Mouse (Mus musculus): ENCODE results near the gene Dpp9. TPM values are rescaled to one million over a fixed set of nuclear protein-coding genes. Genes with fewer than 3 reads are reported as not detected.

Gene Dpp9
- polyA plus RNA-seq (2012; rRNA removed), result 40.3 and 41.4 TPM in 2 replicates

GRCm38 (mm10) chr17:56218377-56219191, at the start of gene Dpp9:
Dpp9 (minus strand) TSS chr17:56218905.

GRCm38 (mm10) chr17:56256239-56256881, 37.7 kb upstream of the Dpp9 start, which contains the start of gene Fem1a:
Fem1a (plus strand) TSS chr17:56256810.

GRCm38 (mm10) chr17:56183658-56184103, 35.0 kb downstream of the Dpp9 start, which contains the start of gene Mydgf:
Mydgf (minus strand) TSS chr17:56183920.

DNA sequence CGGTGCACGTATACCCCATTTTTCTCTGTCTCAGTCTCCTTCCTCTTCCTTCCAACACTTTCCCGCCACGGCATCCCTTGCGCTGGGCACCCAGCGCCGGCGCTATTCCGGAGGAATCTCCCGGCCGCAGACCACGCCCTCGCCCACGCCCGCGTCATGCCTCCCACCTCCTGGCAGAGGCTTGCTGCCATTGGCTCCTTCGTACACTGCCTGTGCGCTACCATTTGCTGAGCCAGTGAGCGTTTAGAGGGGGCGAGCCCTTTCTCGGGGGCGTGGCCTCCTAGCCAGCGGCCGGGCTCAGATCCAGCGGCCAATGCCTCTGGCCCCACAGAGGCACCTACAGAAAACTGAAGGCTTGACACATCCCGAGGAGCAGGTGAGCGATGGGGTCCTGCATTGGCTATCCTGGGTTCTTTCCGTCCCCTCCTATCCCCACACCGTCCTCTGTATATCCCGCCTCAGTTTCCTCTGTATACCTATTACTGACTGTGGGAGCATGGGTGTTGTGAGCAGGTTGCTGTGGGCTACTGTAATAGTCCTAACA, 56.4 kb downstream of the Dpp9 start, which contains the start of gene Tnfaip8l1:
Tnfaip8l1 (plus strand) TSS at position 247 of the 544 bp plus-strand sequence.

GRCm38 (mm10) chr17:56139858-56140595, 78.7 kb downstream of the Dpp9 start, which contains the start of gene Sema6b:
Sema6b (minus strand) TSS chr17:56140343.

Other genes with a start within 250 kb of the Dpp9 start
- 179 and 193 TPM in 2 replicates for gene Shd, start 248.4 kb downstream of the Dpp9 start, polyA plus RNA-seq (2012; rRNA removed)
- gene Fsd1, start 232.4 kb downstream of the Dpp9 start, polyA plus RNA-seq (2012; rRNA removed), result 171 and 177 TPM in 2 replicates
- 6.9 and 7.3 TPM in 2 replicates for gene Stap2, start 213.3 kb downstream of the Dpp9 start, polyA plus RNA-seq (2012; rRNA removed)
- 185 and 189 TPM in 2 replicates for gene Mpnd, start 213.2 kb downstream of the Dpp9 start, polyA plus RNA-seq (2012; rRNA removed)
- 86.0 and 90.7 TPM in 2 replicates for gene Sh3gl1, start 182.3 kb downstream of the Dpp9 start, polyA plus RNA-seq (2012; rRNA removed)
- 5.3 TPM in 2 replicates for gene Chaf1a, start 178.5 kb downstream of the Dpp9 start, polyA plus RNA-seq (2012; rRNA removed)
- gene Ubxn6, start 143.9 kb downstream of the Dpp9 start, polyA plus RNA-seq (2012; rRNA removed), result 105 and 110 TPM in 2 replicates
- 124 and 126 TPM in 2 replicates for gene Hdgfl2, start 139.3 kb downstream of the Dpp9 start, polyA plus RNA-seq (2012; rRNA removed)
- 0.66 and 0.68 TPM in 2 replicates for gene Plin4, start 109.1 kb downstream of the Dpp9 start, polyA plus RNA-seq (2012; rRNA removed)
- 1.9 and 2.1 TPM in 2 replicates for gene Plin5, start 101.3 kb downstream of the Dpp9 start, polyA plus RNA-seq (2012; rRNA removed)
- gene Lrg1, start 96.9 kb downstream of the Dpp9 start, polyA plus RNA-seq (2012; rRNA removed), result 0.06 and 0.41 TPM in 2 replicates
- gene Sema6b, start 78.6 kb downstream of the Dpp9 start, polyA plus RNA-seq (2012; rRNA removed), result 45.5 and 51.8 TPM in 2 replicates
- 9.4 and 10.4 TPM in 2 replicates for gene Tnfaip8l1, start 56.4 kb downstream of the Dpp9 start, polyA plus RNA-seq (2012; rRNA removed)
- 47.7 and 52.9 TPM in 2 replicates for gene Mydgf, start 35.0 kb downstream of the Dpp9 start, polyA plus RNA-seq (2012; rRNA removed)
- 24.0 and 24.1 TPM in 2 replicates for gene Fem1a, start 37.9 kb upstream of the Dpp9 start, polyA plus RNA-seq (2012; rRNA removed)
- gene Ticam1, start 57.9 kb upstream of the Dpp9 start, polyA plus RNA-seq (2012; rRNA removed), result 2.3 and 2.7 TPM in 2 replicates
- gene Plin3, start 74.0 kb upstream of the Dpp9 start, polyA plus RNA-seq (2012; rRNA removed), result 4.1 TPM in 2 replicates
- not detected in 2 replicates for gene Arrdc5, start 81.4 kb upstream of the Dpp9 start, polyA plus RNA-seq (2012; rRNA removed)
- 15.6 and 16.9 TPM in 2 replicates for gene Uhrf1, start 84.4 kb upstream of the Dpp9 start, polyA plus RNA-seq (2012; rRNA removed)
- 53.9 and 65.1 TPM in 2 replicates for gene Kdm4b, start 107.2 kb upstream of the Dpp9 start, polyA plus RNA-seq (2012; rRNA removed)